Mouse (Mus musculus): Measurements from ENCODE around the gene Slc22a22.
"Not testable (repeated sequence)": the region's sequence is repeated elsewhere in the genome, so short reads cannot be mapped to it uniquely, and the experiment has no call there.

Slc22a22 gene

DNA sequence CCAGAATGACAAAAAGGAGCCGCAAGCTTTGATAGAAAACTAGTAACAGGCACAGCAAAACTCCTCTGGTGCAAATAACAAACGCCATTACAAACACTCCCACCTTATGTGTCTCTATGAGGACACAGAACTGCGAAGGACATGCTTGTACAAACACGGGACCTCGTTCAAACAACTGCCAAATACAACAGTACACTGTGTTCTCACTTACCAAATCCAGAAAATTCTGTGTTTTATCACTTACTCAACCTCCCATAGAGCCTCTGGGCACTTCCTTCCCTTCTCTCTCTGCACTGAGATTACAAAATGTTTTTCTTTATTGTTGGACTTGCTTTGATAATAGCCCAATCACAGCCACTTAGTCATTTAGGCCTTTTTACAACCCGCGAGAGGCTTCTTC is 97.0 kb downstream of the Slc22a22 start:
- no peak for DNase-seq (ENCODE audit: low read depth, low spot score)

DNA sequence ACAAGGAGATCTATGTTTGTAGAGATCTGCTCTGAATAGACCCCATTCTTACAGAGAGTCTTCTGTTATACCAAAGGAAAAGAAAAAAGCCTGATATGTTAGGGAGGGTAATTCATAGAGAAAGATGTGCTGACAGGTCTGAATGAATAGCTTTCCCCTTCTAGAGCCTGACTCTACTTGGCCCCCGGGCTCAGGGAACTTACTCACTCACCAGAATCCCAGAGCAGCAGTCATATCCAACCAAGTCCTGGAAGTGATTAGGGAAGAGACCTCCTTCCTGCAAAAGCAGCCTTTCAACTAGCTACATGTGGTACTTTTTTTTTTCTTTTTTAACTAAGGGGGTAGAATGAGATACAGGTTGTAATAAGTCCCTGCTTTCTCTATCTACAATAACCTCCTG is 111.0 kb downstream of the Slc22a22 start:
- no peak for DNase-seq (ENCODE audit: low read depth, low spot score)

DNA sequence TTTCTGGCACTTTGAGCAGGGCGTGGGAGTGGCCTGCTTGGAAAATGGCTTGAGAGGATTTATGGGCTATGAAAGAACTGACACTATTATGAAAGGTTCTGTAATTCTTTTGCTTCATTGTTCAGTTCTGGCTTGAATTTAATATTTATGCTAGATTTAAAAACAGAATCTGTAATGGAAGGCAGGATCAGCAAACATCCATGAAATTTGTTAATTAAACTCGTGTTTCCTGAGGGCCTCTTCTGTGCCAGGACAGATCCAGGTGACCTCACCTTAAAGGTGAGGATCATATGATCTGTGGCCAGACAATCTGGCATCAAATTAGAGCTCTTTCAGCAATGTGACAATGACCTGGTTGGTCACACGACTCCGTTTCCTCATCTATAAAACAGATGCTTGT is 122.1 kb downstream of the Slc22a22 start:
- no peak for DNase-seq (ENCODE audit: low read depth, low spot score)

DNA sequence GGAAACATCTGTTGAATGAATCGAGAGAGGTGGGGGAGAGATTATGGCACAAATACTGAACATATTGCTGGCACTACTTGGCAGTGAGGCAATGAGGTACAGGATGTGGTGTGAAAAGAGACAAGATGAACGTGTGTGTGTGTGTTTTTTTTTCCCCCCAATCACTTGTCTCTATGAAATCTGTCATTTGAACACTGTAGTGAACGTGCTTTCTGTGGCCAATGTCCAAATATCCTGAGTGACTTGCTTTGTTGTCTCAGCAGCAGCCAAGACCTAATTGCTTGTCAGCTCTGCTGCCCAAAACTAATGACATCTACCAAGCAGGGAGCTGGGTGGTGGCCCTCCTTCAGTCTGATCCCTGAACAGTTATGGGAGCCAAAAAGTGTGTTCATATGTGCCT is 136.9 kb downstream of the Slc22a22 start:
- no peak for DNase-seq (ENCODE audit: low read depth, low spot score)

DNA sequence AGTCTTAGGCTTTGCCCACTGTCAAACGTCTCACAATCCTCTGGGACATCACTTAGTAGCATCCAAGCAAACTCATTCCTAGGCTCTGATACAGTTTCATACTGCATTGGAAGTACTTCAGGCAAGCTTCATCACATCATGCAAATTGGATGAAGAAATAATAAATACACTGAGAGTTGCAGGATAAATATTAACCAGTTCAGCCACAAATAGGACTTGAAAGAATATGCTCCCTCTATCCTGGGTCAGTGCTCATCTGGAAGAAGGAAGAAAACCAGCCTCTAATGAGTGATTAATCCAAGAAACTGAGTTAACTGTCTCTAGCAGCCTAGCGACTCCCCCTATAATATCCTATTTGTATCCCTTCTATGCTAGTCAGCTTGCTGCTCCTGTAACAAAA is 146.1 kb downstream of the Slc22a22 start:
- DNase-seq (ENCODE audit: low read depth, low spot score) = no peak

DNA sequence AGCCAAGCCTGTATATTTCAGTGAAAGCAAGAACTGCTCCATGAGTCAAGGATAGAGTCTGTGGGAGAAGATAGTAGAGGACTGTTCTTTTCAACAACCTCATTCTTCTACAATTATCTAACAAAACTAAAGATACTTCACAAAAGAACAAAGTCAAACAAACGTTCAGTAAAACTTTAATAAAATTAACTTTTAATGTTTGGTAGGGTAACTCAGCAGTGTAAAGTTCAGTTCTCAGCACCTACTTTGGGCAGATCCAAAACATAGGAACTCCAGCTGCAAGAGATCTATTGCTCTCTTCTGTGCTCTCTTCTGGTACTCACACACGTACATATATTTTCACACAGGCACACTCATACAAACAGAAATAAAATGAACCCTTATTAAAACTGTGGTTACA is 159.4 kb downstream of the Slc22a22 start:
- no peak for DNase-seq (ENCODE audit: low read depth, low spot score)

DNA sequence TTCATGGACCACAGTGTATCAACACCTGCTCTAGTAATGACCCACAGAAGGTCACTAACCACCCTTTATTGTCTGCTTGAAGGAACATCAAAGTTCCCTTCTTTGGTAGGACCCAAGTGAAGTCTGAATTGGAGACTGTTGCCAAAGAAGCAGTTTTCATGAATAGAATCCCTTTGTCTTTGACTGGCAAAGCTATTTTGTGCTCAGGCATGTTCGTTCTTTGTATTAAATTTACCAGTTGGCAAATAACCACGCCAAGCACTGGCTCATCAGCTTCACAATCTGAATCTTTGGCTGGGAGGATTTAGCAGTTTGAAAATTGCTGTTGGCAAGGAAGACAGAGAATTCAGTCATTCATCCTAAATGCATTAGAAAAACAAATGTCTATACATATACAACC is 160.9 kb downstream of the Slc22a22 start:
- DNase-seq (ENCODE audit: low read depth, low spot score) = no peak

DNA sequence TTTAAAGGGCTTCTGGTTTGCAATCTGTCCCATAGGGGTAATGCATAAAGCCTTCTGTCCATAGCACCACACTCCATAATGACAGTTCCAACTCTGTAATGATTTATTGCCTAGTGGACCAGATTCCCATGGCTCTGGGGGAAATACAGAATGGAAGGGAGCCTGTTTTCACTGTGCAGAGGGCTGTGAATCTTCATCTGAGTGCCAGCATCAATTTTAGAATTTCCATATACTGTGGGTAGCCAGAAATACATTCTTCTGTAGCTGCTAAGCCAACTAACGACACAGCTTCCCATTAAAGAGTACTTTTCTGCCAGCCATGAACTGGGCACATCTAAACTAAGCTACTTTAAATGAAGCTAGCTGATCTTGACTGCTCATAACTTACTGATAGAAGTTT is 174.7 kb downstream of the Slc22a22 start:
- DNase-seq (ENCODE audit: low read depth, low spot score) = no peak

DNA sequence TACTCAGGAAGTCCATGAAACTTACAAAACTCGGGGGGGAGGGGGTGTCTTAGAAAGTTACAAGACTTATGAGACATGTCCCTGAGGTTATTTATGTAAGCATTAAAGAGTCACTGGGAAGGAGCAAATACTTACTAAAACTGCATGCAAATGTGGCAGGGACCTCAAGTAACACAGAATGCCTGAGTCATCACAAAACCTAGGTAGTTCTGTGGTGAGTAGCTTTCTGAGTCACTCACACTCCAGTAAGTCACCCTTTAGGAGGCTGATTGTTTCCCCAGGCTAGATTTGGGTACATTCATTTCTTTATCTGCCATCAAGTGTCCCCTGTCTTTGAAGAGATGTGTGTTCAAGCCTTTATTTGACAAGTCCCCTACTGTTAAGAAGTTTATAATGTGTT is 198.9 kb downstream of the Slc22a22 start:
- no peak for DNase-seq (ENCODE audit: low read depth, low spot score)

DNA sequence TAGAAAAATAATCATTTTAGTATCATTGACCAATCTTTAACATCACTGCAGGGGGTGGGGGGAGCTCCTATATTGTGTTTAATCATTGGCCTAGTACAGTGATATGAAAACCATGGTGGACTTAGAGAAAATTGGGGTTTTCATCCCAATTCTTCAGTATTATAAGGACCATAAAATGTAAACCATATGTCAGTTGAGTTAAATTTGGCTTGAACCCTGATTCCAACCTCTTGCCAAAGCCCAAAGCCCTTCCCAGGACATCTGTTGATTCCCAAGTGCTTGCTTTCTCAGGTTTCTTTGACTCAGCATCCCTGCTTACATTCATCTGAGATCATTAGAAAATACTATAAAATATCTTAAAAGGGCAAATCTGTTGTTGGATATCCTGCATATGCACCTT is 201.0 kb downstream of the Slc22a22 start:
- no peak for DNase-seq (ENCODE audit: low read depth, low spot score)

DNA sequence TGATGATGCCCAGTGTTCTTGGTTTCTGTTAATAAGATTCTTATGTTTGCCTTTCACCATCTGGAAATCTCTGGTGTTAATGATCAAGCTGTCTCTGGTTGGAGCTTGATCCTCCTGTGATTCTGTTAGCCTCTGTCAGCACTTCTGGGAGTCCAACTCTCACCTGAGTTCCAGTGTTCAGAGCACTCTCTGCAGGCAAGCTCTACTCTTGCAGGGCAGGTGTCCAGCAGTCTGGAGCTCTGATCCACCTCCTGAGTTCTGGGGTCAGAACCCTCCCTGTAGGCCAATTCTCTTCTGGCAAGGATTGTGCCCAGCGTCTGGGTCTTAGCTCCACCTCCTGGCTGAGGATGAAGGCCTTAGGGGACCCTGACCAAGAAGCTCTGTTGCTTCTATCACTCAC is 237.4 kb downstream of the Slc22a22 start:
- not testable (repeated sequence) for DNase-seq (ENCODE audit: low read depth, low spot score)

DNA sequence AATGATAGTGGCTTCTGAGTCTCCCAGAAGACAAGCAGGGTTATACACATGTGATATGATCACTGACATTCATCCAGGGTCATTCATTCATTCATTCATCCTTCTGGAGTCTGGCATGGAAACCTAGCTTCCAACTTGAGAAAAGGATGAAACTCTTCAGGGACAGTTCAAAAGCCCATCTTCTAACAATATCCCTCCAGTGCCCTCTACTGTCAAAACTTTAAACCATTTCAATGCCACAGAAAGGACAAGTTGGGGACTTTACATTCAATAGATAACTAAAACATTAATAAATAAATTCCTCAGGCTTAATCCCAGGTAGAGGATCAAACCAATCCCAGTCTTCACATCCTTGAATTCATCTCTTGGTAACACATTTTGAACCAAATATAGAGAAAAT is 247.0 kb downstream of the Slc22a22 start:
- DNase-seq (ENCODE audit: low read depth, low spot score) = no peak

DNA sequence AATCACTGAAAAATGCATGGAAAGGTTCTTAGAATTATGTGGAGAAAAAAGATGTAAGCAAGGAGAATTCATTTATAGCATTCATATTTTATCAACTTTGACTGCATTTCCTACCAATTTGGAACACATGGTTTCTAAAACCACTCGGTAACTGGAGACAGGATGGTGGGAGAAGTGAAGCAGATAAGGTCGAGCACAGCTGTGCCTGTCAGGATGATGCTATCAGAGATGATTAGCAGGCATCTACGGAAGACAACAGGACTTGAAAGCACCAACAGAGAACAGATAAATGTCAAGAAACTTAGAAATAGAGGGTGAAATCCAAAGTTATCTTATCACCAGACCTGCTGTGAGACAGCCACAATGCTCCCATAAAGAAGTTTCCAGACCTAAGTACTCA is 272.1 kb downstream of the Slc22a22 start:
- no peak for DNase-seq (ENCODE audit: low read depth, low spot score)

DNA sequence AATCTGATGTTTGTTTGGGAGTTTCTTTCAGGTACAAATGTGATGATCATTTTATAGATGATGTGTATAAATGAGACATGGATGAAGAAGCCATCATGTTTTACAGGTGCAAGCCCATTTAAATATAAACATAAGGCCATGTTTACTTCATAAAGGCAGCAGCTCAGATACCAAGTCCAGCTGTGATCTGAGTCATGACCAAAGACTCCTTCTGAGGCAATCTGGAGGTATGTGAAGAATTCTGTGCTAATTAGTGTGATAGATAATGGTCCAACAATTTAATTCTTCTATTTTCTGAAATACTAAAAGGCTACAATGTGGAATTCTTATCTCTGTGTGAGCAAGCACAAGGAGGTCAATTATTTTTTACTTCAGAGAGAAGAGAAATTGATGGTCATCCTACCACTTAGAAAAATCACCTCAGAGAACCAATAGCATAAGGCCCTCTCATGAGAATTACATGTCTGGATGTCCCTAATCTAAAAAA is 272.9 kb downstream of the Slc22a22 start:
- no peak for DNase-seq (ENCODE audit: low read depth, low spot score)

Data from CD4-positive, CD25-positive, alpha-beta regulatory T cell, adult 2 months (primary cell).